Mouse (Mus musculus) myocyte (in vitro differentiated cells): Measurements from ENCODE around the gene Prdm8.

Experiments
- CEBPB ChIP-seq: IDR thresholded peaks from 2 replicates; pipeline ENCODE4 v1.6.1; 2011; ENCODE audit warnings: mild to moderate bottlenecking, moderate library complexity; ENCODE audit not compliant: poor library complexity, insufficient read depth, severe bottlenecking
- MAX ChIP-seq: IDR thresholded peaks from one replicate; pipeline ENCODE4 v1.6.1; 2011; ENCODE audit warnings: low read depth, mild to moderate bottlenecking, control low read depth
- MYOD1 ChIP-seq, 3 experiments: IDR thresholded peaks; one replicate each; pipeline ENCODE4 v1.6.1; 2011; ENCODE audit warnings: control low read depth in 2 of 3, low read depth in 2 of 3, mild to moderate bottlenecking in 2 of 3, moderate library complexity in 1 of 3; ENCODE audit not compliant: insufficient read length in 2 of 3, control insufficient read depth in 1 of 3
- POLR2A ChIP-seq: IDR thresholded peaks from one replicate; pipeline ENCODE4 v1.6.1; 2011; ENCODE audit warnings: low read depth, mild to moderate bottlenecking, control low read depth, moderate library complexity; ENCODE audit not compliant: insufficient read length
- POLR2AphosphoS2 ChIP-seq: IDR thresholded peaks from one replicate; pipeline ENCODE4 v1.6.1; 2011; ENCODE audit warnings: low read depth, control low read depth; ENCODE audit not compliant: insufficient read length
- REST ChIP-seq: IDR thresholded peaks from one replicate; pipeline ENCODE4 v1.6.1; 2011; ENCODE audit warnings: mild to moderate bottlenecking, control low read depth, moderate library complexity; ENCODE audit not compliant: insufficient read depth, insufficient read length
- SRF ChIP-seq: IDR thresholded peaks from one replicate; pipeline ENCODE4 v1.6.1; 2011; ENCODE audit warnings: low read depth; ENCODE audit not compliant: control insufficient read depth, insufficient read length
- TCF12 ChIP-seq: IDR thresholded peaks from one replicate; pipeline ENCODE4 v1.6.1; 2011; ENCODE audit warnings: mild to moderate bottlenecking, control low read depth; ENCODE audit not compliant: poor library complexity, insufficient read depth, severe bottlenecking
- USF1 ChIP-seq: IDR thresholded peaks from one replicate; pipeline ENCODE4 v1.6.1; 2011; ENCODE audit warnings: low read depth, mild to moderate bottlenecking, control low read depth, moderate library complexity

- TF ChIP-seq POLR2A (no peak), TCF12 (no peak), USF1 (no peak), CEBPB (no peak), POLR2AphosphoS2 (no peak), REST (no peak), MYOD1 (IDR thresholded peaks at IDR 0.05; ENCODE audit: control insufficient read depth in 1 of 3, insufficient read length in 2 of 3, low read depth in 2 of 3) (no peak), MAX (no peak), SRF (no peak)
These were observed 5.6 kb downstream of the Prdm8 start for GRCm38 (mm10) chr5:98172502-98173181.
